Mouse (Mus musculus): ENCODE measurements around the gene Il16. TPM values are rescaled to one million over a fixed set of nuclear protein-coding genes. Genes with fewer than 3 reads are reported as not detected.

Gene Il16
- polyA plus RNA-seq, 1 experiment, result 3.5 TPM

DNA sequence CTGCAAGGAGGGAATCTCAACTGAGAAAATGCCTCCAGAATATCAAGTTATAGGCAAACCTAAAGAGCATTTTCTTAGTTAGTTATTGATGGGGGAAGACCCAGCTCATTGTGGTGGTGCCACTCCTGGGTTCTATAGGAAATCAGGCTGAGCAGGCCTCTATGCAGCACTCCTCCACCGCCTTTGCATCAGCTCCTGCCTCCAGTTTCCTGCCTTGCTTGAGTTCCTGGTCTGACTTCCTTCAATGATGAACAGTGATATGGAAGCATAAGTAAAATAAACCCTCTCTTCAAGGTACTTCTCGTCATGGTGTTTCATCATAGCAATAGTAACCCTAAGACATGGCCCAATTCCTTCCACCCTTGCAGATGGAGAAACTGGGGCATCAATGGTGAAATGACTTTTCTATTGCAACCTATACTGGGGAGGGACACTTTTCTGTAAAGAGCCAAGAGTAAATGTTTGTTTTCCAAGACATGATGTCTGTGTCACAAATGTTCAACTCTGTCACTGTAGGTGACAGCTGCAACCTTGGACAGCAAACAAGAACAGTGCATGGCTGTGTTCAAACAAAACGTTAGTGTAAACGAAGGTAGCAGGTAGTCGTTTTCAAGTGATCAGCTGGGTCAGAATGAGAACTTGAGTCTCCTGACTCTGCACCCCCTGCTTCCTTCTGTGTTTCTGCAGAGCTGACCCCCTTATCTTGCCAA lies 77.4 kb downstream of the Il16 start:
- no peak for TF ChIP-seq GATA1 (IDR thresholded peaks at IDR 0.05; ENCODE audit: borderline replicate concordance, low read length)
- TF ChIP-seq FLI1 (IDR thresholded peaks at IDR 0.05; ENCODE audit: low read length), result no peak
- H3K27me3 ChIP-seq (replicated peaks), result peaks cover 14% of the 10 kb centered on the region
- no peaks in the 10 kb centered on the region for H3K9me3 ChIP-seq

DNA sequence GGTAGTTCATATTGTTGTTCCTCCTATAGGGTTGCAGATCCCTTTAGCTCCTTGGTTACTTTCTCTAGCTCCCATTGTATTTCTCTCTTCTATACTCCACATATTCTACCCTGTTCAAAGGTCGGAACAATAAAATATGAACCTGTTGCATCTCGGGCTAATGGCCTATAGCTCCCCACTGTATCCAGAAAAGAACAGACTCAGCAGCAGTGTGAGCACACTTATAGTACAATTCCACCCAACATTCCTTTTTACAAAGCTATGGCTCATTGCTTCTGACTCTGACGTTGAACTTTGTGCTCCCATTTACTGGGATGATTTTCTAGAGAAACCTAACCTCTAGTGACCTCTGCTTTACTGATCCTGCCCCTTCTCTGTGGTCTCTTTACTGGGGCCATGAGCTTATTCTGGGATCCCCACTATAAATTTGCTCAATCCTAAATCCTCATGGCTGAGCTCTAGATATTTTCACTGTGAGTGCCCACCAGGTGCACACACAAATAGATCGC lies 79.4 kb downstream of the Il16 start:
- no peaks in the 10 kb centered on the region for H3K36me3 ChIP-seq (replicated peaks; ENCODE audit: low read length)
- H3K9me3 ChIP-seq, result no peaks in the 10 kb centered on the region
- H3K27me3 ChIP-seq (replicated peaks), result peaks cover 12% of the 10 kb centered on the region
- no peak for TF ChIP-seq FLI1 (IDR thresholded peaks at IDR 0.05; ENCODE audit: low read length)
- no peak for TF ChIP-seq GATA1 (IDR thresholded peaks at IDR 0.05; ENCODE audit: borderline replicate concordance, low read length)
- H3K4me3 ChIP-seq (replicated peaks), result no peak overlapping the region
- H3K4me1 ChIP-seq, result peaks cover 10% of the 10 kb centered on the region

More for the DNA sequence above, 77.4 kb downstream of the Il16 start:
- Histone ChIP-seq H3K4me1 (peaks cover 8% of the 10 kb centered on the region), H3K4me3 (replicated peaks) (no peak overlapping the region), H3K36me3 (replicated peaks; ENCODE audit: low read length) (no peaks in the 10 kb centered on the region)

DNA sequence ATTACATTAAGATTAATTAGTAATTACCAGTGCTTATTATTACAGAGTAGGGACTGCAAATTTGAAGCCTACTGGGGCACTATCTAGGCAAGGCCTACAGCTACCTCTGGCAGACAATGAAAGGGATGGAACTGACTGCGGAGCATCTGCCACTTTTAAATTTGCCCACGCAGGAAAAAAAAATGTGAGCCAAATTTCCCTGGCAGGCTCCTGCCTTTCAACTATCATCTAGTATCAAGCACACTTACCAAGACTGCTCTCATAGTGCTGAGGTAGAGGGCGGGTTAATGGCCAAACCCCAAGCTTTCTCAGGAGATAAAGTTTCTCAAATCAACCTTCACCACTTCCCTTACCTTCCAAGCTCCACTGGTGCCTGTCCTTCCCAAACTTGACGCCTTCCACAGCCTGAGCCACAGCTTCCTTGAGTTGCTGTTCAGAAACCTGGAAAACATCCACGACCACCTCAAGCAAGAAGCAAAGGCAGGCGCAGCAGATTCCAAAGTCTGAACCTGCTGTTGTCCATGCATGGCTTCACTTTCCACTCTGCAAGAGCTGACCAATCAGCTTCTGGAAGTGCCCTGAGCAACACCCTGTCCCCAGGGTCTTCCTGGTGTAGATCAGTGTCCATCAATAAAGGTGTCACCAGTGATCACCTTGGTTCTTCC lies 82.7 kb downstream of the Il16 start:
- Histone ChIP-seq H3K4me1 (peaks cover 17% of the 10 kb centered on the region), H3K36me3 (replicated peaks; ENCODE audit: low read length) (peaks cover 6% of the 10 kb centered on the region), H3K4me3 (replicated peaks) (no peak overlapping the region), H3K27me3 (replicated peaks) (peaks cover 5% of the 10 kb centered on the region), H3K9me3 (peaks cover 18% of the 10 kb centered on the region)
- TF ChIP-seq GATA1 (IDR thresholded peaks at IDR 0.05; ENCODE audit: borderline replicate concordance, low read length), result no peak
- TF ChIP-seq FLI1 (IDR thresholded peaks at IDR 0.05; ENCODE audit: low read length), result no peak

DNA sequence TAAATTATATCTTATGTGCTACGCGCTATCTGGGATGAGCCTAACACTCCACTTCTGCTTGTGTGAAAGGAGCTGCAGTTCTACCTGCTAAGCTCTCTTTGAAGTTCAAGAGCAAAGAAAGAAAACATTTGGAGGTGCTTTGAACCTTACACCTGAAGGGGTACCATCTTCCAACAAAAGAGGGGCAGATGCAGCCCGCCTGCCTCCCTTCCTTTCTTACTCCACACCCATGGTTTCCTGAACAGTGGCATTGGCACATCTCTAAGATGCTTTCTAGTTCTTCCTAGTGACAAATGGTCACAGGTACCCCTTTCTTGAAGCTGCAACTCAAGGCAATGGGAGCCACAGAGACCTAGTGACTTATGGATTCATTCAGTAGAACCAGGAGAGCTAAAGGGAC lies 83.8 kb downstream of the Il16 start:
- TF ChIP-seq FLI1 (IDR thresholded peaks at IDR 0.05; ENCODE audit: low read length), result no peak
- no peak for TF ChIP-seq GATA1 (IDR thresholded peaks at IDR 0.05; ENCODE audit: borderline replicate concordance, low read length)
- Histone ChIP-seq H3K27me3 (replicated peaks) (peaks cover 5% of the 10 kb centered on the region), H3K9me3 (peaks cover 20% of the 10 kb centered on the region), H3K36me3 (replicated peaks; ENCODE audit: low read length) (peaks cover 9% of the 10 kb centered on the region), H3K4me3 (replicated peaks) (no peak overlapping the region), H3K4me1 (peaks cover 17% of the 10 kb centered on the region)

DNA sequence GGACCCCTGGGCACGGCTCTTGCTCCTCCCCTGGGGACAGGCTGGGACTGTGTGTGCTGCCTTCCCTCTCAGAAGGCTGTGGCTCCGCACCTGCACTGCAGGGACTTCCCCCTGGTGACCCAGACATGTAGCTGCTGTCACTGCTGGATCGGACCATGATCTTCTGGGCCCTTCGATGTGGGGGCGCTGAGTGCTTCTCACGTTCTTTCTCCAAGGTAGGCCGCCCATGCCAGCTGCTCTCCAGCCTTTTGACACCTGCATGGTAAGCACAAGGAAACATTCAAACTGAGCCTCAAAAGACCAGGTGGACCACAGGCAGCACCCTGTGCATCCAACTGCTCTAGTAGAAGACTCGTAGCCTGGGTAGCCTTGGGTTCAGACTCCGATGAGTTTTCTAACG lies 84.5 kb downstream of the Il16 start:
- Histone ChIP-seq H3K4me1 (peaks cover 23% of the 10 kb centered on the region), H3K27me3 (replicated peaks) (peaks cover 5% of the 10 kb centered on the region), H3K9me3 (peaks cover 25% of the 10 kb centered on the region), H3K4me3 (replicated peaks) (no peak overlapping the region), H3K36me3 (replicated peaks; ENCODE audit: low read length) (peaks cover 11% of the 10 kb centered on the region)
- TF ChIP-seq FLI1 (IDR thresholded peaks at IDR 0.05; ENCODE audit: low read length) (no peak), GATA1 (IDR thresholded peaks at IDR 0.05; ENCODE audit: borderline replicate concordance, low read length) (no peak)

DNA sequence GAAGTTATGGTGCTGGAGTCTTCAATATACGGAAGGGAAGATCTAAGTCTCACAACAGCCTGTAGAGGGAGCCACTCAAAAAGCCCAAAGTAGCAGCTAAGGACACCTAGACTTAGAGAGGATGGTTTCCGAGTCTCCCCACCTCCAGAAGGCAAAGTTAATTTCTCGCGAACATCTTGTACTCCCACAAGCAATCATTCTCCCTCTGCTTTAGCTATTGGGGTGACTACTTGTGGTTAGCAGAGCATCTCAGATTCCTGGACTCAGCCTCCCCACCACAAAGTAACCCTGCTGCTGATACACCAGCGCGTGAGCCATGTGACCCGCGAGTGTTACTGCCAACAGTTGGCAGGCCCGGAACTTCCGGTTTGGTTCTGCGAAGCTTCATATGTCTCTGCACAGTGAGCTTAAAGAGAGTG lies 85.2 kb downstream of the Il16 start:
- Histone ChIP-seq H3K27me3 (replicated peaks) (peaks cover 5% of the 10 kb centered on the region), H3K4me1 (peaks cover 31% of the 10 kb centered on the region), H3K36me3 (replicated peaks; ENCODE audit: low read length) (peaks cover 11% of the 10 kb centered on the region), H3K4me3 (replicated peaks) (no peak overlapping the region), H3K9me3 (peaks cover 25% of the 10 kb centered on the region)
- no peak for TF ChIP-seq FLI1 (IDR thresholded peaks at IDR 0.05; ENCODE audit: low read length)
- TF ChIP-seq GATA1 (IDR thresholded peaks at IDR 0.05; ENCODE audit: borderline replicate concordance, low read length), result no peak

DNA sequence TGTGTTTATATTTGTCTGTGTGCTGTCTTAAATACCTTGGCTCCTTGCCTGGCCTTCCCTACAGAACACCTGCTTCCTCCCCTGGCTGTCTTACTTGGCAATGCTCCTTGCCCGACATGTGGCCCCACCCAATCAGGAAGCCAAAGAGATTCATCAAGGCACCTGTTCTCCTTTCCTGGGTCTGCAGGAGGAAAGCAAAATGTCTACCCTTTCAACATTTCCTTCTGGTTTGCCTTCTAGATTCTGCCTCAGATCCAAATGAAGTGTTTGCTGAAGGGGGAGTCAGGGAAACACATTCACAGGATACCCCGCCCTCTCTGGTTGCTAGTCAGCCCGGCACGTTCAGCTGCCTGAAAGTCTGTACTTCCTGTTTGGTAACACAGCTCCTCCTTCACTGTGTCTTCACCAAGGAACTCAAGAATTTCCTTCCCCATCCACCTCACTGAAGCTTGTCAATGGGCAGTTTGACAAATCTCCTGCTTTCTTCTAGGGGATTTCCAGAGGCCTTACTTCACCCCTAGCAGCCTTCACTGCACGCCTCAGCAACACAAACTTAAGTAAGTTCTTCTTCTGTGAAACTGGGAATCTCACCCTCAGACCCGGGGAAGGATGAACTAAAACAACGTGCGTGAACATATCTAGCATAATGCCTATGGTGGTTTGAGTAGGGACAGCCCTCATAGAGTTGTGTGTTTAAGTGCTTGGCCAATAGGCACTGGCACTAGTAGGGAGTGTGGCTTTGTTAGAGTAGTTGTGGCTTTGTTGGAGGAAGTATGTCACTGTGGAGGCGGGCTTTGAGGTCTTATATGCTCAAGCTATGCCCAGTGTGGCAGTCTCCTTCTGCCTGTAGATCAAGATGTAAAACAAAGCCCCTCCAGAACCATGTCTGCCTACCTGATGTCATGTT lies 86.1 kb downstream of the Il16 start:
- peaks cover 11% of the 10 kb centered on the region for H3K36me3 ChIP-seq (replicated peaks; ENCODE audit: low read length)
- peak overlapping the region; percentile 44 for H3K4me3 ChIP-seq (replicated peaks)
- peaks cover 2% of the 10 kb centered on the region for H3K27me3 ChIP-seq (replicated peaks)
- peaks cover 39% of the 10 kb centered on the region for H3K4me1 ChIP-seq
- TF ChIP-seq GATA1 (IDR thresholded peaks at IDR 0.05; ENCODE audit: borderline replicate concordance, low read length), result no peak
- TF ChIP-seq FLI1 (IDR thresholded peaks at IDR 0.05; ENCODE audit: low read length), result no peak
- H3K9me3 ChIP-seq, result peaks cover 25% of the 10 kb centered on the region

DNA sequence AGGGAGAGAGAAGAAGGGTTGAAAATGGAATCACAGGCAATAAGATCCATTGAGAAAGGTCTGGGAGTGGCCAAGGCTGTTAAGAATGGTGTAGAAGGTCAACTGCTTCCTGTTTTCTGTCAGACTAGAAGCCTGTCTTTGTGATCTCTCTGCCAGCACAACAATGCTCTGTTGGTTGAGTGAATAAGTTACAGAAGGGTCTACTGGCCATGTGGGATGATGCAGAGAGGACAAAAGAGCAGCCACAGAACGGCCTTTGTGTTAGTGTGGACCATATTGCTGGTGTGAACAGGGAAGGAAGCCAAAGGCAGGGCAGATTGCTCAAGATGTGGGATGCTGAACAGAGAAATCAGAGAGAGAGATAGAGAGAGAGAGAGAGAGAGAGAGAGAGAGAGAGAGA lies 86.8 kb downstream of the Il16 start:
- H3K4me3 ChIP-seq (replicated peaks), result no peak overlapping the region

DNA sequence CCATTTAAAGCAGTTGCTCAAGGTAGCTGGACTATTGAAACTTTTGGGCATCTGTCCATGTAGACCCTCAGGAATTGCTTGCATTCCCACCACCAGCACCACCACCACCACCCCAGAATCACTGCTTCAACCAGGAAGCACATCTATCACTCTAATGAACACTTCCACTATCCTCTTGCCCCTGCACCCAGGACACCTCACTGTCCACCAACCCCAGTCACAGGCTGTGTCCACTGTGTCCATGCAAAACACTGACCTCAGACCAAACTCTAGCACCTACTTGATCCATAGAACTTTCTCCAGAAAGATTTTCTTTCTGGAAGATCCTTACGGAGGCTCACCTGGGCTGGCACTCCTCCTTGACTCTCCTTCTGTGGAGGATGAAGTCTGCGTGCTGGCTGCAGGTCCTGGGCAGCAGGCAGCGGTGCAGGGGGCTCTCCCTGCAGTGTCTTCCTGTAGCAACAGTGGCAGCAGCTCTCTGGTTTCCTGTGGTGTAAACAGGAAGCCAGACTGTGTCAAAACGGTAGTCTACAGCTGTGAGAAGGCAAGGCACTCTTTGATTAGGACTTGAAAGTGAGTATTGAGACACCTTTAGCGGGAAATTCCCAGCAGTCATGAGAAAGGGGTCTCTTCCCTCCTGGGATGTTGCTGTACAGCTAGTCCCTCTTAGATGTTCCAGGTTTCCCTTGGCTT lies 90.4 kb downstream of the Il16 start:
- TF ChIP-seq FLI1 (IDR thresholded peaks at IDR 0.05; ENCODE audit: low read length) (peak; percentile 33; the same call in 1 of the 2 replicates), GATA1 (IDR thresholded peaks at IDR 0.05; ENCODE audit: borderline replicate concordance, low read length) (no peak)
- Histone ChIP-seq H3K4me1 (peaks cover 72% of the 10 kb centered on the region), H3K9me3 (peaks cover 21% of the 10 kb centered on the region), H3K4me3 (replicated peaks) (peak overlapping the region; percentile 91), H3K27me3 (replicated peaks) (peaks cover 4% of the 10 kb centered on the region), H3K36me3 (replicated peaks; ENCODE audit: low read length) (peaks cover 38% of the 10 kb centered on the region)

More for the DNA sequence above, 86.8 kb downstream of the Il16 start:
- Histone ChIP-seq H3K36me3 (replicated peaks; ENCODE audit: low read length) (peaks cover 11% of the 10 kb centered on the region), H3K4me1 (peaks cover 46% of the 10 kb centered on the region), H3K27me3 (replicated peaks) (peaks cover 2% of the 10 kb centered on the region), H3K9me3 (peaks cover 25% of the 10 kb centered on the region)
- TF ChIP-seq GATA1 (IDR thresholded peaks at IDR 0.05; ENCODE audit: borderline replicate concordance, low read length), result no peak

Data from megakaryocyte, embryonic 14.5 days (primary cell).